Mouse (Mus musculus) neutrophil, adult 5-6 weeks (primary cell): ENCODE measurements at regions not wholly inside any gene's neighbourhood (a gene's known extent, or its start where the extent isn't known, plus 50 kb on each side); places are given as distances from the start of the nearest gene placed in this dataset.

Experiments used
- ATAC-seq: fragments of 151-379, 151-347 bp; 2 replicates; pipeline ENCODE4 v1.8.0; 2017; ENCODE audit warnings: mild to moderate bottlenecking, moderate TSS enrichment; ENCODE audit not compliant: insufficient number of reproducible peaks, poor library complexity, low FRiP score, severe bottlenecking; ENCODE audit errors: extremely low read depth

- ATAC-seq, result no peak
Observed at GRCm38 (mm10) chr13:37595196-37595595, 183.0 kb upstream of the Rreb1 start.

- no peak for ATAC-seq
Observed at GRCm38 (mm10) chr13:37597575-37597974, 180.6 kb upstream of the Rreb1 start.

- no peak for ATAC-seq
Observed at GRCm38 (mm10) chr13:37598165-37598775, 179.9 kb upstream of the Rreb1 start.

GRCm38 (mm10) chr13:37599679-37600078, 178.5 kb upstream of the Rreb1 start:
- ATAC-seq, result no peak

GRCm38 (mm10) chr13:37600172-37600571, 178.0 kb upstream of the Rreb1 start:
- ATAC-seq, result peak; percentile 63

- no peak for ATAC-seq
Observed at GRCm38 (mm10) chr13:37601068-37601467, 177.1 kb upstream of the Rreb1 start.

GRCm38 (mm10) chr13:37602256-37602655, 175.9 kb upstream of the Rreb1 start:
- ATAC-seq, result no peak

- no peak for ATAC-seq
Observed at GRCm38 (mm10) chr13:37603226-37603994, 174.8 kb upstream of the Rreb1 start.

- no peak for ATAC-seq
Observed at GRCm38 (mm10) chr13:37606250-37606649, 171.9 kb upstream of the Rreb1 start.

- ATAC-seq, result no peak
Observed at GRCm38 (mm10) chr13:37609085-37609484, 169.1 kb upstream of the Rreb1 start.

- ATAC-seq, result no peak
Observed at GRCm38 (mm10) chr13:37611387-37611786, 166.8 kb upstream of the Rreb1 start.

GRCm38 (mm10) chr13:37617015-37617414, 161.2 kb upstream of the Rreb1 start:
- no peak for ATAC-seq

- peak; percentile 89 for ATAC-seq
Observed at GRCm38 (mm10) chr13:37619841-37620725, 158.1 kb upstream of the Rreb1 start.

- no peak for ATAC-seq
Observed at GRCm38 (mm10) chr13:37621319-37622050, 156.7 kb upstream of the Rreb1 start.

- no peak for ATAC-seq
Observed at GRCm38 (mm10) chr13:37622366-37623088, 155.7 kb upstream of the Rreb1 start.

GRCm38 (mm10) chr13:37624741-37625140, 153.5 kb upstream of the Rreb1 start:
- no peak for ATAC-seq

- ATAC-seq, result no peak
Observed at GRCm38 (mm10) chr13:37625532-37626235, 152.5 kb upstream of the Rreb1 start.
